Mouse (Mus musculus) hematopoietic stem cell, adult 5-6 weeks (primary cell): ENCODE measurements at regions not wholly inside any gene's neighbourhood (a gene's known extent, or its start where the extent isn't known, plus 50 kb on each side); places are given as distances from the start of the nearest gene placed in this dataset.

Source experiments
- ATAC-seq, 2 experiments: fragments of 125-278 bp in 1 of 2; replicated peaks in 1 of 2; 2 replicates each; pipeline ENCODE4 v1.8.0; 2016 to 2017; ENCODE audit warnings: inconsistent platforms in 2 of 2, mild to moderate bottlenecking in 2 of 2, moderate number of reproducible peaks in 2 of 2, low read depth in 1 of 2, moderate TSS enrichment in 1 of 2; ENCODE audit not compliant: low FRiP score in 2 of 2, poor library complexity in 2 of 2, severe bottlenecking in 2 of 2, insufficient read depth in 1 of 2, low TSS enrichment in 1 of 2

DNA sequence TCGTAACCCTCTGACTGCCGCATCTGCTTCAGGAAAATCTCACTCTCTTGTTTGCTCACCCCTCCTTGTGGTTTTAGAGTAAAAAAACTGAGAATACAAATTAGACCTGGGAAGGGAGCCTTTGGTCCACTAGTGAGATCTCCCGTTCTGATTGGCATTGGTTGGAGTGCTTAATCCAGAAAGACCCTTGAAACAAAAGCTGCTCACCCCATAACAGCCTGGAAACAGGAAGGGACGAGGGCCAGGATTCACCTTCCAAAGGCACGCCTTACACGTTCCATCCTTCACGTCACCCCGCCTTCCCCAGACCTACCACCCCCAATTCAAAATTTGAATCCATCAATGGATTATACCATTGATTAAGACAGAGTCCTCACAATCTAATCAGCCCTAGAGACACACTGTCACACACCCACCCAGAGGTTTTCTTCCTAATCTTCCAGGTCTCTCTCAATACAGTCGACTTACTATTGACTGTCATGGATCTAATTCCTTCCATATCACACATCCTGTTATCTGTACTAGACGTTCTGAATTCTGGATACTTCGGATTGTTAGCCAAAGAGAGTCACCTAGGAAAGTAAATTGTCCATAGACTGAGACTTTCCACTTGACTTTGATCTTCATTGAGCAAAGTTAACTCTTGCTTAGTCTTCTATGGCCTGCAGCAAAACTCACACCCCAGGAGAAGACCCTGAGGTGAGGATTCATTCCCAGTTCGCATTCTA is 94.1 kb upstream of the Cpm start:
- ATAC-seq, result no peak

- no peak for ATAC-seq
These were observed 94.8 kb upstream of the Cpm start for GRCm38 (mm10) chr10:117534478-117534877.

GRCm38 (mm10) chr10:117533541-117534386 is 95.5 kb upstream of the Cpm start:
- ATAC-seq, result no peak

- no peak for ATAC-seq
These were observed 96.4 kb upstream of the Cpm start for GRCm38 (mm10) chr10:117532750-117533540.

- no peak for ATAC-seq
These were observed 97.2 kb upstream of the Cpm start for GRCm38 (mm10) chr10:117531798-117532747.

DNA sequence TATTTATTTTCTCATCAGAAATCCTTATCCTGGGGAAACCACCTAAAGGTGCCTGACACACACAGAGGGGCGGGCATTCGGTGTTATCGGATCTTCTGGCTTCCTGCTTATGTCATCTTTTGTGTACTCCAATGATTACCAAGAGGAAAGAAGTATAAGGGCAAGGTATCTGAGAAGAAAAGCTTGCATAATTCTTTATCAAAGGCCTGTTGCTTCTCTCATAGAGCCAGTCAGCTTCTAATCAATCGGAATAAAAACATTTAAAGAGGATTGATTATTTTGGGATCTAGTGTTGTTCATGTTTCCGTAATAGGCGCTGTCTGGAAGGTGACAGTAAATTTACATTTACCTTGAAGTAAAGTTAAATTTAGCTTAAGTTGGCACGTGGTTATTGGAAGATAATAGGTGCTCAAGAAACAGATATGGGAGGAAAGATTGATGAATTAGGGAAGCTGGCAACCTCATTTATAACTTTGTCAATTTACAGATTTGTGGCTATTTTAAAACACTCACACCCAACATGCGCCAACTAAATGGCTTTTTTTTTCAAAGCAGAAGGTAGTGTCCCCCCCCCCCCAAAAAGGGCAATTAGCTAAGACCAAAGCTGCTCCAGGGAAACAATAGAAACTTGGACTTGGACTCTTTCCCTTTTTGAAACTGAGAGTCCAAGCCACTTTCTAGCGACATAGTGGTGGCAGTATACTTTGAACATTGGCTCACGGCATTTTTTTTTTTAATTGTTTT is 98.3 kb upstream of the Cpm start:
- ATAC-seq, result no peak

DNA sequence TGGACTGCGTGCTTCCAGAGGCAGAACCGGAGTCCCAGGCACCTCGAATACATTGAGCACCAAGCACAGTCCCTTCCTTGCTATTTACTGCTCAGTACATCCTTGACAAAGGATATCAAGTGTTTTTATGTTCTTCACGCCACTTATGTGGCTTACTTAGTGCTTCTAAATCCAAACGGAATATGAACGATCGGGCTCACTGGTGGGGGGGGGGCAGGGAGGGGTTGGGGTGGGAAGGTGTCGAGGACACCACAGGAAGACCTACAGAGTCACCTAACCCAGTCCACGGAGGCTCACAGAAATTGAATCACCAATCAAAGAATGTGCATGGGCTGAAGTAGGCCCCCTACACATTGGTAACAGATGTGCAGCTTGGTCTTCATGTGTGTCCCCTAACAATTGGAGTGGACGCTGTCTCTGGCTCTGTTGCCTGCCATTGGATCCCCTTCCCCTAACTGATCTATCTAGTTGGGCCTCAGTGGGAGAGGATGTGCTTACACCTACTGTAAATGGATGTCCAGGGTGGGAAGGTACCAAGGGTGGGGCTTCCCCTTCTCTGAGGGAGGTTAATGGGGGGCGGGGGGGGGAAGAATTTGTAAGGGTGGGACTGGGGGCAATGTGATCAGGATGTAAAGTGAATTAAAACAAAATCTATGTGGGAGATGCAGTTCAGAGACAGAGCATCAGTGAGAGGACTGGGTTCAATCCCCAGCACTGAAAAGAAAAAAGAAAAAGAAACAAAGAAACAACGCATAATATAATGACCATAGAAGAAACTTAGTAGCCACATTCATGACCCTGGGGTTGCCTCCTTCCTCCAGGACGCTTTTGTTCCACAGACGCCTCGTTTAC is 99.1 kb upstream of the Cpm start:
- ATAC-seq, result no peak

DNA sequence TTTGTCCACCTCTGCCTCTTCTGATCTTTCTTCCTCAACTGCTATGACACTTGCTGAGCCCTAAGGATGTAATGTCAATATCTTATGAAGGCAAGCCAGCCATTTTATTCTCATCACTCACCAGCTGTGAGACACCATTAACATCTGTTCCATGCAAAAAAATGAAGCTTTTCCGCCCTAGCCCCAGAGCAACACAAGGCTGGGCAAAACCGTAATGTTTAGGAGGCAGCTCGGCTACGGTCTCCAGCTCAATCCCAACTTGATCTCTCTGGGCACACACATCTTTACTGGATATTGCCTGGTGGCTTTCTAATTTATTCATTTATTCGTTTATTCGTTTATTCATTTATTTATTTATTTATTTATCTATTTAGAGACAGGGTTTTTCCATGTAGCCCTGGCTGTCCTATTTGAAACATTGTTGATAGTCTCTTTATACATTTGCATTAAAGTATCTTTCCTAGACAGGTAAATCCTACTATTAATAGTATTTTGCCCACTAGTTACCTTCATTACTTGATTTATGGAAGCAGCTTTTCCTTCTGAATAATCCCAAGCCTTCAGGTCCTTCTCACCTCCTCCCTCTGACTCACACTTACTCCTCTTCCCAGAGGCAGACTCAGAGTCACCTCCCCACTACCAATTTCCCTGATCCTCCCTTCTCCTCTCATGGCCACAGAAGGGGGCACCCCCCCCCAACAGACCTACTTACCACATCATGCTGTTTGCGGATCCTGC is 99.9 kb upstream of the Cpm start:
- ATAC-seq, result no peak

DNA sequence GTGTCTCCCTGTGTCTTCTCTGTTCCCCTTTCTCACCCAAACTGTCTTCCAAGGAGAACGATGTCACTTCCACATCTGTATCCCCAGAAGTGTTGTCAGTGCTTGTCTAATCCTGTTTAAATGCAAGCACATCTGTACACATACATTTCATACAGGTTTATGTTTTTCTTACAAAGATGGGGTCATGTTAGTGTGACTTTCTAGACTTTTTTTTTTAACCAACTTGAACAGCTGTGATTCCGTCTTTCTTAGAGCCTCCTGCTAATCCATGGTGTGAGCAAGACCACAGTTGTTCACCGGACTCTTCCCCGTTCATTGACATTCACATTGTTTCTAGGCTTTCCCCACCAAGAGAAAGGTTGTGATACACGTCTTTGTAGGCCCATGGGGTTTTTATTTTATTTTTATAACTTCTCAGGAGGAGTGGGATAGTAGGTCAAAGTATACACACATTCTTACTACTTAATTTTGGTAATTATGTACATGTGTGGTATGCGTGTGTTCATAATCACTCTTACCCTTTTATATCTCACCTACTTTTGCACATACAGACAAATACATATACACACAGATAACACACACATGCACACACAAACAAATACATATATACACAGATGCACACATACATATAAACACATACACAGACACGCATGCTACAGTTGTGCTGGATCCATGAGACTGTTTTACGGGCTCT is 100.6 kb upstream of the Cpm start:
- no peak for ATAC-seq

- ATAC-seq, result no peak
These were observed 101.3 kb upstream of the Cpm start for GRCm38 (mm10) chr10:117527979-117528378.

GRCm38 (mm10) chr10:117527243-117527642 is 102.1 kb upstream of the Cpm start:
- ATAC-seq, result no peak

- no peak for ATAC-seq
These were observed 102.5 kb upstream of the Cpm start for GRCm38 (mm10) chr10:117526834-117527188.

GRCm38 (mm10) chr10:117526008-117526833 is 103.1 kb upstream of the Cpm start:
- no peak for ATAC-seq

DNA sequence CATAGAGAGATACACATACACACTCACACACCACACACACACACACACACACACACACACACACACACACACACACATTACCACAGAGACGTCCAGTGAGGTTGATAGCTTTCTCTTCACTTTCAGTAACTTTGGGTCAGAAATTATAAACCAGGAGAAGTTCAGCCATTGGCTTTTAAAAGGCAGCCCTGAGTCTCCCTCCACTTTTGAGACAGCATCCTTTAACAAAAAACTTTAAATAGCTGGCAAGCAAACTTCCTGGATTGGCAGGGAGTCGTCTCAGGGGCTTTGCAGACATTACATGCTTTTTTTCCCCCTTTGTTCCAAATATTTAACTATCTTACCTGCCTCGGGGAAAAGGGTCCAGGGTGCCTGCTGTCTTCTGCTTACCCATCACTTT is 103.7 kb upstream of the Cpm start:
- ATAC-seq, result no peak
